In the genomic region with DNA sequence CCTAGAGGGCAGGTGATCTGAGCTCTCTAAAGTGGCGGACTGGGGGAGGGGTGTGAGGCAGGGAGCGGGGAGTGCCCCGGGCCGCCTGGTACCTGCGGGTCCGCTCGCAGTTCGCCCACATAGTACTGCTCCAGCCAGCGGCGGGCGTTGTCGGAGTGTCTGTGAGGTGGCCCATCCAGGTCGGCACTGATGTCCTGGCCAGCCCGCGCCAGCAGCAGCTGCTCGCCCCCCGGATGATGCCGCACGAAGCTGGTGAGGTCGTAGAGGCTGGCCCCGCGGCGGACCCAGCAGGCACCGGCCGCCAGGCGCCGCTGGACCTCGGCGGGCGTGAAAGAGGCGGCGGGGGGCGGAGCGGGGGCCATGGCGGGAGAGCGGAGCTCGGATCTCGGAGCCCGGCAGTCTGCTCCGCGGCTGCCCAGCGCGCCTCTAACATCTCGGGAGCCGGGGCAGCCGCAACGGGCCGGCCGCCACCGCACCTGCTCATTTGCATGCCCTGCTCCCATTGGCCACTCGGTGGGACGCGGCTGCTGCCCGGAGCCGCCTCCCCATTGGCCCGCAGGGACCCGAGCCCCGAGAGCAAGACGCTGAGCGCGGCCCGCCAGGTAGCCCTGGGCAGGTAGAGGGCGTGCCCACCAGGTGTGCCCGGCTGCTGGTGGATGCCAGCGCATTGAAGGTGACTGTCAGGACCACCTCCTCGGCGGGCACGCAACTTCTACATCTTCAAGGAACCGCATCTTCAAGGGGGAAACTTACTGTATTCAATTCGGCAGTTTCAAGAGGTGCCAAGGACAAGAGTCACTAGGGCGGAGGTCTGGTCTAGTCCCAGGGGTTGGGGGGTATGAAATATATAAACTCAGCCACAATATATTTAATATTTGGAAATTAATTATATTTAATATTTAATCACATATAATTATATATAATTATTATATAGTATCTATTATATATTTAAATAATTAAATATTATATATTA, we compare ENCODE assay signal across 8 mouse cellular contexts. TPM values are rescaled to one million over a fixed set of nuclear protein-coding genes. Genes with fewer than 3 reads are reported as not detected.
DNase-seq lines count a peak whose midpoint lies in the region.

A gene (minus strand): TSS at position 434 of the 973 bp plus-strand sequence.

- H3K4me3 ChIP-seq in hindbrain, embryonic 10.5 days = peak within 1 kb of the TSS; percentile 65

- H3K27ac ChIP-seq in hindbrain, embryonic 10.5 days = peak within 1 kb of the TSS; percentile 69

- no peaks in the 10 kb centered on the region for H3K36me3 ChIP-seq in hindbrain, embryonic 10.5 days

- WGBS in hindbrain, embryonic 10.5 days = under 1% methylated on average over 71 of the region's 71 CpGs

- H3K4me1 ChIP-seq in hindbrain, embryonic 10.5 days (replicated peaks) = peaks cover 13% of the 10 kb centered on the region

- H3K9me3 ChIP-seq in hindbrain, embryonic 10.5 days = no peaks in the 10 kb centered on the region

- DNase-seq in NIH3T3 (ENCODE audit: low read depth) = peak; percentile 9
- peak; percentile 89 to 91 for DNase-seq in cerebellum, postnatal 10 days
- DNase-seq in frontal cortex, postnatal 10 days (ENCODE audit: low spot score in 2 of 2) = peak; percentile 40 to 61
- DNase-seq in hindbrain, embryonic 10.5 days (ENCODE audit: low spot score) = peak; percentile 84
- peak; percentile 50 to 57 for DNase-seq in layer of hippocampus, postnatal 14 days (ENCODE audit: low spot score in 2 of 2)
- peak; percentile 79 for DNase-seq in lung, postnatal 10 days
- DNase-seq in retina, embryonic 14.5 days (ENCODE audit: low spot score) = peak; percentile 82
- DNase-seq in thymus, postnatal 25 days = peak; percentile 55

- peaks cover 59% of the 10 kb centered on the region for H3K27me3 ChIP-seq in hindbrain, embryonic 10.5 days (ENCODE audit: insufficient read depth, poor library complexity, severe bottlenecking)

RNA-seq across cellular contexts. Expression of the gene that starts here (rescaled TPM):
- 0.09 and 0.16 TPM in 2 replicates for polyA plus RNA-seq in hindbrain, embryonic 10.5 days (2016; fragmentation: Nextera tagmentation; extraction: Ambion mirVana)
- 10 to 100 TPM; 28.6 to 30.5 TPM for total RNA-seq in layer of hippocampus, postnatal 14 days (2021)

Comparison
In these comparisons a context has a peak if more than half of its experiments do, and no peak if none do; other contexts are left out.
1. Peak in every context shown above with its lines: DNase-seq, H3K4me3 ChIP-seq and H3K27ac ChIP-seq.
2. Peak in DNase-seq, H3K4me3 ChIP-seq and H3K27ac ChIP-seq in hindbrain, embryonic 10.5 days; RNA of the gene not detected or under 1 TPM.
3. DNase-seq: peak in every context shown above with its lines; median percentile 90 in cerebellum, postnatal 10 days; 84 in hindbrain, embryonic 10.5 days; 82 in retina, embryonic 14.5 days; 79 in lung, postnatal 10 days; 55 in thymus, postnatal 25 days; 54 in layer of hippocampus, postnatal 14 days; 50 in frontal cortex, postnatal 10 days; 9 in NIH3T3.